Mouse (Mus musculus) spleen, postnatal 10 days (tissue): ENCODE measurements around the gene Rps6kc1.
A peak's percentile ranks its signal among the peaks of the same experiment; 100 is the strongest.

Source experiments
- DNase-seq, 2 experiments: peaks; one replicate each; pipeline ENCODE4 v3.0.0; 2021 to 2022; ENCODE audit warnings: low spot score in 2 of 2

Gene Rps6kc1

DNA sequence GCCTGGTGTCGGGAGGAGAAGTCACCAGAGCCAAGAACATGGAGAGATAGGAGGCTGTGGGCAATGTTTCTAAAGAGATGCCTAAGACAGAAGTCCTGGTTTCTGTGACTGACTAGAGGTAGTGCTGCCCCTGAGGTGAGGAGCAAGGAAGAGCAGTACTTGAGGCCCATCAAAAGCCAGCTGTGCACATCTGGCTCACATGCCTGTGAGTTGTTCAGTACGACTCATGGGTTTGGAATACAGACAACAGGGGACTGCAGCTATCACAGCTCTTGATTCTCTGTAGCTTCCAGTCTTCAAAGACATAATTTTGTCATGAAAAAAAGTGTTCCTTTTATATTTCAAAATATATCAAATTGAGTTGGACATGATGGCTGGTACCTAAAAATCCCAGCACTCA lies 10.5 kb downstream of the Rps6kc1 start:
- no peak for DNase-seq

GRCm38 (mm10) chr1:190898899-190899575 lies 12.5 kb downstream of the Rps6kc1 start:
- no peak for DNase-seq

DNA sequence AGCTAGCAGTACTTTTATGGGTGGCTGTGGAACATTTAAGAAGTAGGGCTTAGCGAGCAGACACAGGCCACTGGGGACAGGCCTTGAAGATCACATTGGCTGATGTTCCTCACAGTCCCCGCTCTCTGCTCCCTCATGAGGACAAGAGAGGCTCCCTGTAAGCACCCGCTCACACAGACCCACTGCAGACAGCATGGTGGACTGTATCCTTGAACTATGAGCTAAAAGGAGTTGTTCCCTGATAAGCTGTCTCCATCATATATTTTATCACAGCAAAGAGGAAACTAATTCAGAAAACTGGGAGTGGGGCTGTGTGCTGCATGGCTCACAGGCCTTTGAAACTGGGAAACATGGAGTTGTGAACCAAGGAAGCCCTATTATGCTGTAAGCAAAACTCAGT lies 13.4 kb downstream of the Rps6kc1 start:
- no peak for DNase-seq

DNA sequence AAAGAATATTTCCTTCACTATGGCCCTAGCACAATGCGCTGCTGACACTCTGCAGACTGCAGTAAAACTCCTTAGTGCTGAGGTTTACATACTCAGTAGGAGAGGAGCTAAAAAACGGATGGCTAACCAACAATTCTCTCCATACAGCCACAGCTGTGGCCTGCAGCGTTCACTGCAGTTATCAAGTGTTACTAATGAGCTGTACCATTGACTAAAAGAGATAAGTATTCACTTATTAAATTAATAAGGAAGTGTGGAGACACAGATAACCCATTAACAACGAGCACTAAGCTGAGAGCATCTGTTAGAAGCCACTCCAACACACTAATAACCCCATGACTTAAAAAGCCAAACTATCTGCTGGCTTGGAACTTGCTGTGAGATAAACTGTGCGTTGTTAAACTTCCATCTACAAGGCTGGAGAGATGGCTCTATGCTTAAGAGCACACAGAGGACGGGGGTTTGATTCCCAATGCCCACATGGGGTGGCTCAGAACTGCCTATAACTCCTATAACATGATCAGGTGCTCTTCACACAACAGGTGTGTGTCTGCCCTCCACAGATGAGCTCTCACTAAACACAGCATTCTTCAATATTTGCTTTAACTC lies 17.9 kb downstream of the Rps6kc1 start:
- DNase-seq, result no peak

DNA sequence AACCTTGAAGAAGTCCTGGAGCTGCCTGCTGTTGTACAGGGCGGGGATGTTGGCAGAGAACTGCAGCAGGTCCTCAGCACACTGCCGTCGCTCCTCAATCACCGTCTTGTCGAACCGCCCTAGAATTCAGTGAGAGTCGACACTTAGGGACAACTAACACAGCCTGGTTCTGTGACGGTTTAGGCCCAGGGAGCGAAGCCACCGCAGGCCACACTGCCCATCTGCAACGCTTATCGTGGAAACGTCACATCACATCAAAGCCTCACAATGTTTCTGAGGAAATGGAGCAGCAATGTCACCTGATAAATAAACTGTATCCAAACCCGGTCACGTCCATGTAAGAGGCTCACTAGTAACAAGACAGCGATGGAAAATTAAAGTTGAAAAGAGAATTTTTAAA lies 22.9 kb downstream of the Rps6kc1 start:
- DNase-seq, result no peak

DNA sequence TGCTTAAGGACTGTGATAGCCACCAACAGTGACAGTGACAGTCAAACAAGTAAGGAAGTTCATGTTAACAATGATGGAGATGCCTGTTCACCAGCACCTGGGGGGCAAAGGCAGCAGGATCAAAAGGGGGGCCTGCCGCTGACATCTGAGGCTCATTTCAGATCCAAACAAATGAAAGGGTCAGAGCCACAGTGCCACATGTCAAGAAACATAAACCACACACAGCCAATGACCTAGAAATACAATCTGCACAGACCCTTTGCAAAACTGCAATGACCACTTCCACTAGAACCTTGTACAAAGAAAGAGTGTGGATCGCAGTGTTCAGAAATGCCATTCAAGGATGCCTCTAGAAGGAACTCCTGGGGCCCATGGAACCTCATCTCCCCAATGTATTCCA lies 23.5 kb downstream of the Rps6kc1 start:
- no peak for DNase-seq

DNA sequence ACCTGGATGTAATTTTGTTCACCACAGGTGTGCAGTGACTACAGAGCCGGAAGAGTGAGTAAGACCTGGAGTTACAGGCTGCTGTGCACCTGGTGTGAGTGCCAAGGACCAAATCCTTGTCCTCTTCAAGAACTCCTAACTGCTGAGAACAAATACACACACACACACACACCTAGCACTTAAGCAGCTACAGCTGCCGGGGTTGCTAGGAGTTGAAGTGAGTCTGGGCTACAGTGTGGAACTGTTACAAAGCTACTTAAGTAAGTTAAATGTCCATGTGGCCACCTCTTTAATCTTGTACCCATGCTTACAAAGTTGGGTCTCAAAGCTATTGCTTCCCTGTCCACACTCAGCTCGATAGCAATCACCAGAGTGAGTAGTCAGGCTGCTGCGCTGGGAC lies 25.6 kb downstream of the Rps6kc1 start:
- no peak for DNase-seq

DNA sequence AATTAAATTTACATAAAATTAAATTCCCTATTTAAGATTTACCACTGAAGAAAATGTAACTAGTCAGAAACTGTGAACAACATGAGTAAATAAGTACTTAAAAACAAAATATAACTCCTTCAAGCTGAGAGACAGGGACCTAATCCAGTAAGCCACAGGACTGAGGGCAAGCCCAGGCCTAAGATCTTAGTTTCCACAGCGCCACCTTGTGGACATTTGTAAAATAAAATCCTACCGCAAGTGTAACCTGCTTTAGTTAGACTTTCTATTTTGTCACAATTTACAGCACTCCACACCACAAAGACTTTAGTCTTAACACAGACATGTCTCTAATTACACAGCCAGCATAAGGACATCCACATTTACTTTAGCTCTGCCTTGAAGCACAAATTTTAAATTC lies 30.1 kb downstream of the Rps6kc1 start:
- peak; percentile 28 to 66 for DNase-seq

DNA sequence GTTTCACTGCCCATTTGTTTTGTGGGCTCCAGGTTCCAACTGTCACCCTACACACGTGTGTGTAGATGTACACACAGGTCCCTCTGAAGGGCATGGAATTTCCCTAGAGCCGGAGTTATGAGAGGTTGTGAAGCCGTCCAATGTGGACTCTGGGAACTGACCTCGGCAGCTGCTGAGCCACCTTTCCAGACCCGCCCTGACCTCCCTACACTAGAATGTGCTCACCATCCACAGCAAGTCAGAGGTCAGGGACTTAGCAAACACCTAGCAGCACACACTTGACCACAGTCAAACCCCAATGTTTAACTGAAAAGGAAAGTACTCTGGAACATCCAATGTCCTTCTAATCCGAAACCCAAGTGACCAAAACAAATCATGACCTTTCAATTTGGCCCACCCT lies 30.9 kb downstream of the Rps6kc1 start:
- DNase-seq, result no peak

DNA sequence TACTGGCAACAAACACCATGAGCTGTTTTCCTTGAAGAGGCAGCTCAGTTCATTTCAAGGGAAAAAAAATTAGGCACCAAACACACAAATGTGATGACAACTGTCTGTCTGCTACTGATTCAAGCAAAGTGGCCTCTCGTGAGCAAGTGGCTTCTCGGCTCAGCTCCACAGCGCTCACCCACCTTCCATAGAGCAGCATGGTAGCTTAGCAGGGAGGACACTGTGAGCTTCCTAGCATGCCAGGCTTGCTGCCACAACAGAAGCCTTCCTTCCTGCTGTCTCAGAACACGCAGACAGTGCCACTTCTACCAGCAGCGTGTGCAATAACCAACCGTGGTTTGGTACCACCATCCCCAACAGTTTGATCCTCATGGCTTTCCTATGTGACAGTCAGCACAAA lies 35.8 kb downstream of the Rps6kc1 start:
- no peak for DNase-seq

- no peak for DNase-seq
Observed at GRCm38 (mm10) chr1:190875089-190875488, 36.5 kb downstream of the Rps6kc1 start.

- DNase-seq, result no peak
Observed at GRCm38 (mm10) chr1:190871068-190871467, 40.5 kb downstream of the Rps6kc1 start.

GRCm38 (mm10) chr1:190869996-190870395 lies 41.6 kb downstream of the Rps6kc1 start:
- DNase-seq, result no peak

DNA sequence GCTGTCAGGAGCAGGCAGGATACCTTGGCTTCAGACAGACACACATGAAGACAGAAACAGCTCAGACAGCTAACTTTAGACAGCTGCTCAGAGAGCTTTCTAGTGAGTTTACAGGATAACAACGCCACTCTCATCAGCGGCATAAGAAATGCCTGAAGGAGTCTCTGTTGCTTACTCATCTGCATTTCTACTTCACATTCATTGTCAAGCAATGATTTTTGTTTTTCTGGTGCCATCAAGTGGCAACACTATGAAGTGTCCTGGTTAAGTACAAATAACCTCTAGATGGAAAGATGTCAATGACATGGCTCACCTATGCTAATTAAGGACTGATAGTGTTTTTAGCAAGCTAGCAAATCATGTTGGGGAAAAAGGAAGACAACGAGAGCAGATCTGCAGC lies 42.8 kb downstream of the Rps6kc1 start:
- DNase-seq, result no peak

GRCm38 (mm10) chr1:190861626-190862025 lies 49.9 kb downstream of the Rps6kc1 start:
- no peak for DNase-seq

DNA sequence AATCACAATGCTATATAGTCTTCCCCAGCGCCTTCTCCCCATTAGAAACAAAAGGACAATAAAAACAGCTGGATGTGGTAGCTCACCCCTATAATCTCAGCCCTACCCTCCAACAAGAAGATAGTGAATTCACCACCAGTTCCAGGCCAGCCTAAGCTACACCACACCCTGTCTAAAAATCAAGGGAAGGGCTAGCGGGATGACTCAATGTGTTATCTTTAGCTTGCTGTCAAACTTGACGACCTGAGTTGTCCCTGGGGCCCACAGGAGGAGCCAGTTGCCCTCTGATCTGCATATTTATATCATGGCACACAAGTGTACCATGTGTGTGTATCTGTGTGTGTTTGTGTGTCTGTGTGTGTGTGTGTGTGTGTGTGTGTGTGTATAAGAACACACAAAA lies 57.1 kb downstream of the Rps6kc1 start:
- DNase-seq, result no peak

DNA sequence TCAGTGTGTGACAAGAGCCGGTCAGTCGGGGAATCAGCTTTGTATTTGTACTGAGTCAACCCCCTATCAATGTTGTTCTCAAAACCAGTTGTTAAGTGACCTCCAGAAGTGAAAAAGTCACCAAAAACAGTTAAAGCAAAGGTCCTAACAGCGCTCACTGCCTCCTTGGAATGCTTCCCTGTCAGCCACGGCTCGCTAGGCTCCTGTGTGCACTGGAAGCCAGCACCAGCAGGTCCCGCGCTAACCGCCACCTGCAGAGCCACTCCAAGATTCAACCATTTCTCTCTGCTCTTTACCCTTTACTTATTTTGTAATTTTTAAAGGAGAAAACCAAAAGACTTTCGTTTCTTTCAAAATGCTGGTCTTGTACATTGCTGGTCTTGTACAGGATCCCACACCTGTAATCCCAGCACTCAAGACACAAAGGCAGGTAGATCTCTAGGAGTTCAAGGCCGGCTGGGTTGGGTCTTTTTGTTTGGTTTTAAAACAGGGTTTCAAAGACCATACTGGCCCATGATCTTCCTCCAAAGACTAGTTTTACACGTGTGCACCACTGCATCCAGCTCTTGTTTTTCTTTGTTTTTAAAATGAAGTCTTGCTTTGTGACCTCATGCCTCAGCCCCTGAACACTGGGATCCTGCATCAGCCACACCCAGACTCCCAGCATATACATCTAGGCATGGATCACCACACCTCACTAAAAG lies 62.3 kb downstream of the Rps6kc1 start:
- no peak for DNase-seq

GRCm38 (mm10) chr1:190848676-190849075 lies 62.9 kb downstream of the Rps6kc1 start:
- no peak for DNase-seq

- no peak for DNase-seq
Observed at GRCm38 (mm10) chr1:190846956-190847355, 64.6 kb downstream of the Rps6kc1 start.

DNA sequence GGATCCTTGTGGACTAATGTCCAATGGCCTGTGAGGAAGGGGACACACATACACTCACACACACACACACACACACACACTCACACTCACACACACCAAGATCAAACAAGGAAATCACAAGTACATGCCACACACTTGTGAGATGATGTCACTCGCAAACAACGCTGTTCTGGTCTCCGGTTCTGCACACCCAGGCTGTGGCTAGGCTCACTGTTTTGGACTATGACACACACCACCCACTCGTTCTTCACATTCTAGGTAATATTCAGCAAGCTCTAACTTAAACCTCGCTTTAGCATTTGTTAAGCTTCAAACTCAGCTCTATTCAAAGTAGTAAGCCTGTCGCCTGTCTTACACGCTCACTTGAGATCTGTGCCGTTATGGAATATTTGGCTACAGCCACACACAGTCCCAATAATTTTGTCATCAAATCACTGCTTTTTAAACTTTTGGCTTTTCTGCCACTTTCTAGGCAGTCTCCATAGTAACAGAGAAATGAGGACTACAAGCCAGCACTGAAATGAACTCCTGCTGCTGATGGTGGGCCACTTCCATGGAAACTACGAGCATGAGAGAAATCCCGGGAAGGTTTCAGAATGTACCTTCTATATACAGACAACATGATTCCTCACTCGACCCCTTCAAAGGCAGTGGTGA lies 65.4 kb downstream of the Rps6kc1 start:
- DNase-seq, result no peak

DNA sequence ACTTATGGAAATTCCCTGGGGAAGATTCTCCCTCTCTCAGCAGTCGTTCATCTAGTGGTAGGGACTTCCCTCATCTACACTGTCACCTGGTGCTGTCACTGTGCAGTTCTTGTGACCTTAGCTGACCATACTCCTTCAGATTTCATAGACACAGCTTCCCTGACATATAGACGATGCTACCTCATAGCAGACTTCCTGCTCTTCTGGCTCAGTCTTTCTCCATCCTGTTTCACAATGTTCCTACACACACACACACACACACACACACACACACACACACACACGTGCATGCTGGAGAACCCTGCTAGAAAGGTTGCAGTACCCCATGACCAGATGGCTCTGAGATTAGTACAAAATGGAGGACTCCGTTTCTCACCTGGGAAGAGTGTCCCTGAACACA lies 66.2 kb downstream of the Rps6kc1 start:
- no peak for DNase-seq

GRCm38 (mm10) chr1:190844356-190844755 lies 67.2 kb downstream of the Rps6kc1 start:
- no peak for DNase-seq

GRCm38 (mm10) chr1:190836046-190836445 lies 75.5 kb downstream of the Rps6kc1 start:
- no peak for DNase-seq
